Mouse (Mus musculus) lung, postnatal 0 days (tissue): ENCODE measurements around the gene Med4.

Source experiments
- CTCF ChIP-seq: IDR thresholded peaks from 2 replicates; pipeline ENCODE4 v1.5.1; 2016; ENCODE audit warnings: antibody characterized with exemption, mild to moderate bottlenecking
- EP300 ChIP-seq: IDR thresholded peaks from 2 replicates; pipeline ENCODE4 v1.6.1; 2016; ENCODE audit warnings: antibody characterized with exemption, mild to moderate bottlenecking, control low read depth

DNA sequence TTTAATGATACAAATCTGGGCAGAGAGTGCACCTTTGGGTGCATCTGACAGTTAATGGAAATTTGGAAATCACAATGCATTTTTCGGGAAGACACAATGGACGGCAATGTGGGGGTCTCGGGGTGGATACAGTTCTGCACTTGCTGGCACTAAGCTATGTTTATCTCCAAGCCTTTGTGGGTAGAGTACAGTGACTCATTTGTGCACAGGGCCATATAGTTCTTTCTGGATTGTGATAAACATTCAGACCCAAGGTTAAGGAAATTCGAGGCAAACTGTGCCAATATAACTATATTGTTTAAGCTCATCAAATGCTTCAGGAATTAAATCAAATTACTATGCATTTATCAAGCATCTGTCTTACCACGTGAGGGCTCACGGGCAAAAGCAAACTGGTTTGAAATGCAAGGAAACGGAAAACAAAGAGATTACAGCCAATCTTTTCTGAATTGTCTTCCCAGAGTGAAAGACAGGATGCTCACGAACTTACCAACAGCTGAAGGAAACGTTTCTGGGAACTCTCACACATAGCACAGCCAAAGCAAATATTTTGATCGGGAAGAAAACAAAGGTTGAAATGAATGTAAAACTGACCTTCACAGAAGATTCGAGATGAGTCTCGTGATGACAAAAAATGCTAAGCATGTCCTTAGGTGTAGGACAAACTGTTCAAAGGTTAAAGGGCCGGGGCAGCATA, 6.4 kb upstream of the Med4 start:
- TF ChIP-seq CTCF, result no peak
- peak; percentile 81 for TF ChIP-seq EP300
